Mouse (Mus musculus): ENCODE measurements around the gene Mpped2.

Gene Mpped2

GRCm38 (mm10) chr2:106692783-106693701 is at the start of gene Mpped2:
TSS of gene Mpped2 (plus strand) at chr2:106693269.
- DNase-seq, result peak; percentile 72

GRCm38 (mm10) chr2:106644782-106645181 is 48.3 kb upstream of the Mpped2 start:
- DNase-seq, result no peak

GRCm38 (mm10) chr2:106649686-106650570 is 43.1 kb upstream of the Mpped2 start:
- DNase-seq, result peak; percentile 71

- no peak for DNase-seq
Measured at GRCm38 (mm10) chr2:106652151-106652550, 40.9 kb upstream of the Mpped2 start.

GRCm38 (mm10) chr2:106652741-106653140 is 40.3 kb upstream of the Mpped2 start:
- DNase-seq, result no peak

GRCm38 (mm10) chr2:106653261-106653660 is 39.8 kb upstream of the Mpped2 start:
- no peak for DNase-seq

- no peak for DNase-seq
Measured at GRCm38 (mm10) chr2:106655271-106655670, 37.8 kb upstream of the Mpped2 start.

GRCm38 (mm10) chr2:106665271-106665670 is 27.8 kb upstream of the Mpped2 start:
- DNase-seq, result no peak

- peak; percentile 15 for DNase-seq
Measured at GRCm38 (mm10) chr2:106674319-106674718, 18.8 kb upstream of the Mpped2 start.

GRCm38 (mm10) chr2:106677449-106677848 is 15.6 kb upstream of the Mpped2 start:
- DNase-seq, result no peak

- no peak for DNase-seq
Measured at GRCm38 (mm10) chr2:106679720-106680455, 13.2 kb upstream of the Mpped2 start.

GRCm38 (mm10) chr2:106683185-106683831 is 9.8 kb upstream of the Mpped2 start:
- DNase-seq, result no peak

- DNase-seq, result no peak
Measured at GRCm38 (mm10) chr2:106683832-106684231, 9.2 kb upstream of the Mpped2 start.

- no peak for DNase-seq
Measured at GRCm38 (mm10) chr2:106691753-106692363, 1.2 kb upstream of the Mpped2 start.

GRCm38 (mm10) chr2:106692405-106692782 is 675 bp upstream of the Mpped2 start:
- DNase-seq, result no peak

GRCm38 (mm10) chr2:106693702-106694566 is 865 bp downstream of the Mpped2 start:
- DNase-seq, result peak; percentile 70

- no peak for DNase-seq
Measured at GRCm38 (mm10) chr2:106694567-106694885, 1.5 kb downstream of the Mpped2 start.

- DNase-seq, result peak; percentile 52
Measured at GRCm38 (mm10) chr2:106694886-106695733, 2.0 kb downstream of the Mpped2 start.

GRCm38 (mm10) chr2:106695734-106696022 is 2.6 kb downstream of the Mpped2 start:
- no peak for DNase-seq

GRCm38 (mm10) chr2:106696372-106696771 is 3.3 kb downstream of the Mpped2 start:
- no peak for DNase-seq
